Mouse (Mus musculus): ENCODE measurements at regions not wholly inside any gene's neighbourhood (a gene's known extent, or its start where the extent isn't known, plus 50 kb on each side); places are given as distances from the start of the nearest gene placed in this dataset.

DNA sequence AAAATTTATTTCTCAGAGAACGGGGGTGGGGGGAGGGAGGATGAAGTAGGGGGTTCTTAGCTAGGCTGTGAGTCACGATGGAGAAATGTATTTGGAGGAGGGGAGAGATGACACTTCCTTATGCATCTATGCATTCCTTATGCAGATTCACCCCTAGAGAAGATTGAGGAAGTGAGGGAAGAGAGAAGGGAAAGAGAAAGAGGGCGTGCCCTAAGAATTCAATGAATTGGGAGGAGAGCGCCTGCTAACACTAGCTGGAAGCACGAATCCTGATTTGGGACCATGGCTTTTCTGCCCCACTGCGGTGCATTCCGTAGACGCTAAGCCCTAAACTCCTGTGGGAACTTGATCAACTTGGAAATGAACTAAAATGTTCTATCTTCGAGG lies 56.1 kb downstream of the Foxi3 start:
- Histone ChIP-seq H3K4me3 (ENCODE audit: inconsistent target) (peak overlapping the region; percentile 7; the same call in 1 of the 2 replicates), H3K27ac (no peak overlapping the region), H3K36me3 (ENCODE audit: inconsistent target) (no peaks in the 10 kb centered on the region), H3K79me2 (ENCODE audit: inconsistent target) (no peaks in the 10 kb centered on the region)
- 14% methylated on average over 9 of the region's 9 CpGs for WGBS (ENCODE audit: missing documents)

DNA sequence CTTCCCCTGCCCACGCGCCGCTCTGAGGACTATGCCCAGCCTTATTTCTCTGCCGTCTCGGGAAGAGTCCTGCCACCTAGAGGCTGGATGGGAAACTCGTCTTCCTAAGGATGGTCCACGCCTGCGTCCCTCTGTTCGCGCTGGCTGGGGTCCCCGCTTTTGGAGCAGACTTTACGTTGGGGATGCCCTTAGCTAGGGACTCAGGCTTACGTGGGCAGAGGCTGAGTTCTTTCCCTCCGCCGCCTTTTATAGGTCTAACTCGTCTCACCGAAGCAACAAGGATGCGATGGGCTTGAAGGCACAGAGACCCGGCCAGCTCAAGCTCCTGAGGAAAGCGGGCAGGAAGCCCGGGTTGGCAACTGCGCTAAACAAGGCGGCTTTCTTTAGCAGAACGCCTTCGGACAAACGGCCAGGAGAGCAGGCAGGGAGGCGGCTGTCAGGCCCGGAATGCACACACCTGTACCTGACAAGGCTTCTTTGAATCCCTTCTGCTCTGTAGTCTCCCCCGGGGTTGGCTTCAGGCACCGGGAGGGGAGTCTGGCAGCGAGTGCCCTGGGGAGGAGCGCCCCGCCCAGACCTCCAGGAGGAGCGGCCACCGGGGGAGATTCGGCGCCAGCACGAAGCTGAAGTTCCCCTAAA lies 56.6 kb downstream of the Foxi3 start:
- Histone ChIP-seq H3K4me3 (ENCODE audit: inconsistent target) (peak overlapping the region; percentile 7; the same call in 1 of the 2 replicates), H3K36me3 (ENCODE audit: inconsistent target) (no peaks in the 10 kb centered on the region), H3K79me2 (ENCODE audit: inconsistent target) (no peaks in the 10 kb centered on the region), H3K27ac (no peak overlapping the region)
- WGBS (ENCODE audit: missing documents), result 2% methylated on average over 38 of the region's 38 CpGs

DNA sequence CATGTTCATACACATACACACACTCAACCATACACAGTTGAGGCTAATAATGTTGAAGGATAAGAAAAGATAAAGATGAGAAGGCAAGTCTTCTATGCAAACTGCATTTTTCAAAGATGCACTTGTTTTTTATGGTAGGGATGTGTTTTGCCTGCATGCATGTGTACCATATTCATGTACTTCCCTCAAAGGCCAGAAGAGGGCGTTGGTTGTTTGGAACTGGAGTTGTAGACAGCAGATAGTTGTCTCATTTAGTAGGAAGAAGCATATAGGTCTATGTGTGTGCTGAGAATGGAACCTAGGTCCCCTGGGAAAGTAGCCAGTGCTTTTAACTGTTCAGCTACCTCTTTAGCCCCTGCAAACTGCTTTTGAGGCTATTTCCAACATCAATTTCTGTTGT lies 60.1 kb downstream of the Foxi3 start:
- Histone ChIP-seq H3K36me3 (ENCODE audit: inconsistent target) (no peaks in the 10 kb centered on the region), H3K4me3 (ENCODE audit: inconsistent target) (no peak overlapping the region), H3K79me2 (ENCODE audit: inconsistent target) (no peaks in the 10 kb centered on the region), H3K27ac (no peak overlapping the region)
- WGBS (ENCODE audit: missing documents), result 18% methylated on average over 1 of the region's 1 CpGs

DNA sequence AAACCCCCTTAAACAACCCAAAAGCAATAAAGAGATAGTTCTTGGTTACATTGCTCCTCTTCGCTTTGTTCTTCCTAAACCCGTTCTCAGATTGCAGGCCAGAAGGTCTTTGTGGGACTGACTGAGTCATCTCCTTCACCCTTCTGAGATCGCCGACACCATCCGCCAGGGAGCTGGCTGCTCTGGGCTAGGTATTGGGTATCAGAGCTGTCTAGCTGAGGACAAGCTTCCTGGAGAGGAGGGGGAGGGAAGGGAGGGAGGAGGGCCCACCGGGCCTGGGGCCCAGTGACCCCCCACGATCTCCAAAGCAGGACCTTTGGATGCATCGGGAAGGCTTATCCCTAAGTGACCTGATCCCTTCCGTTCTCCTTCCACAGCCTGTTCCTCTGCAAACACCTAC lies 65.0 kb downstream of the Foxi3 start:
- no peak overlapping the region for H3K4me3 ChIP-seq (ENCODE audit: inconsistent target)
- H3K27ac ChIP-seq, result no peak overlapping the region
- 77% methylated on average over 7 of the region's 9 CpGs for WGBS (ENCODE audit: missing documents)
- H3K36me3 ChIP-seq (ENCODE audit: inconsistent target), result no peaks in the 10 kb centered on the region
- no peaks in the 10 kb centered on the region for H3K79me2 ChIP-seq (ENCODE audit: inconsistent target)

DNA sequence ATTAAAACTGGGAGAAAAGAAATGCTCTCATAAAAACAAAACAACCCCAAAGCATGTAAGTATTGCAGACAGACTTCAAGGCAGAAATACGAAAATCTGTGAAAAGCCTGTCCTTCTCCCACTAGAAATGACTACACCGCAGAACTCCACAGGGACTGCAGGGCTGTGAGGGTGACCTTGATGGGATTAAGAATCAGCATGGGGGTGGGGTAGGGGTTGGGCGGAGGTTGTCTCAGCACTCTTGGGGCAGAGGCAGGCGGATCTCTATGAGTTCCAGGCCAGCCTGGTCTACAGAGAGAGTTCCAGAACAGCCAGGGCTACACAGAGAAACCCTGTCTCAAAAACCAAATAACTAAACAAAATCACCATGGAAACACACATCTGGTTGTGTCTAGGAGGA lies 69.1 kb downstream of the Foxi3 start:
- no peaks in the 10 kb centered on the region for H3K36me3 ChIP-seq (ENCODE audit: inconsistent target)
- H3K27ac ChIP-seq, result no peak overlapping the region
- H3K79me2 ChIP-seq (ENCODE audit: inconsistent target), result no peaks in the 10 kb centered on the region
- 84% methylated on average over 4 of the region's 4 CpGs for WGBS (ENCODE audit: missing documents)
- no peak overlapping the region for H3K4me3 ChIP-seq (ENCODE audit: inconsistent target)

DNA sequence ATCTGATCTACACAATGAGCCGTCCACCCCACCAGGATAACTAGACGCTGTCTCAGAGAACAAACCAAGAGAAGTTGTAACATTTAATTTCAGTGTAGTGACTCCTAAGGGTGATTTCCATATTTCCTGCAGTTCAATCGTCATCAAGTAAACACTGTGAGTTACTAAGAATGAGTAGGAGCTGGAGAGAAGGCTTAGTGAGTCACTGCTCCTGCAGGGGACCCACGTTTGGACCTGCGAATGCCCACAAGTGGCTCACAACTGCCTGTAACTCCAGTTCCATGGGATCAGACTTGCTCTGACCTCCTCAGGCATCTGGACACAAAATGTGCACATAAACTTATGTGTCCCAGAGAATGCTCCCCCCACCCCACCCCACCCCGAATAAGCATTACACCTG lies 73.3 kb downstream of the Foxi3 start:
- Histone ChIP-seq H3K36me3 (ENCODE audit: inconsistent target) (no peaks in the 10 kb centered on the region), H3K79me2 (ENCODE audit: inconsistent target) (no peaks in the 10 kb centered on the region), H3K4me3 (ENCODE audit: inconsistent target) (no peak overlapping the region), H3K27ac (no peak overlapping the region)
- WGBS (ENCODE audit: missing documents), result 84% methylated on average over 6 of the region's 6 CpGs

DNA sequence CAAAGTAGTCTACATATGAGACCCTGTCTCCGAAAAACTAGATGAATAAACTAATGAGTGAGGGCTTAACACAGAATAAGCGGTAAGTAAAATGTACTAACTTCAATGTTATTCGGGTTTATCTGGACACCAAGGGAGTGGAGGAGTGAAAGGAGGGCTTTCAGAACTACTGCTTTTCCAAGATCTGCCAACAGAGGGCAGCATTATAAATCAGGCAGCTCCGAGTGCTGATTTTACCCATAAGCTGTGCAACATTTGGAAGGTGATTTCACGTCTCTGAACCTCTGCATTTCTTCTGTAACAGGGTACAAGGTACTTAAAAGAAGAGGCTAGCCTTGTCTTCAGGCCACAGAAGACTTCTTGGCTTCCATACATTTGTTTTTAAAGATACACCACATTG lies 74.2 kb downstream of the Foxi3 start:
- Histone ChIP-seq H3K27ac (no peak overlapping the region), H3K36me3 (ENCODE audit: inconsistent target) (no peaks in the 10 kb centered on the region), H3K4me3 (ENCODE audit: inconsistent target) (no peak overlapping the region), H3K79me2 (ENCODE audit: inconsistent target) (no peaks in the 10 kb centered on the region)
- 83% methylated on average over 5 of the region's 5 CpGs for WGBS (ENCODE audit: missing documents)

DNA sequence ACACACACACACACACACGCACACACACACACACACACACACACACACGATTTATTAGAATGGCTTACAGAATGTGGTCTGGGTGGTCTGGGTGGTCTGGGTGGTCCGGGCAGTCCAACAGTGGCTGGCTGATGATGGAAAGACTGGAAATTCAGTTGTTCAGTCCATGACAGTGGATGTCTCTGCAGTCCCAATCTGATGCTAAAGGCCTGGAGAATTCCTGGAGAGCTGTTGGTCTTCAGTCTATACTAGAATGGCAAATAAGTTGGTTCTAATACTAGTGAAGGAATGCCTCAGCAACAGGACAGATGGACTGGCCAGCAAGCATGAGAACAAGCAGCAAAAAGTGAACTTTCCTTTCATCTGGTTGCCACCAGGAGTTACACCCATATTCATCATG lies 87.9 kb downstream of the Foxi3 start:
- Histone ChIP-seq H3K79me2 (ENCODE audit: inconsistent target) (no peaks in the 10 kb centered on the region), H3K4me3 (ENCODE audit: inconsistent target) (no peak overlapping the region), H3K27ac (no peak overlapping the region), H3K36me3 (ENCODE audit: inconsistent target) (no peaks in the 10 kb centered on the region)
- 100% methylated on average over 1 of the region's 3 CpGs for WGBS (ENCODE audit: missing documents)

DNA sequence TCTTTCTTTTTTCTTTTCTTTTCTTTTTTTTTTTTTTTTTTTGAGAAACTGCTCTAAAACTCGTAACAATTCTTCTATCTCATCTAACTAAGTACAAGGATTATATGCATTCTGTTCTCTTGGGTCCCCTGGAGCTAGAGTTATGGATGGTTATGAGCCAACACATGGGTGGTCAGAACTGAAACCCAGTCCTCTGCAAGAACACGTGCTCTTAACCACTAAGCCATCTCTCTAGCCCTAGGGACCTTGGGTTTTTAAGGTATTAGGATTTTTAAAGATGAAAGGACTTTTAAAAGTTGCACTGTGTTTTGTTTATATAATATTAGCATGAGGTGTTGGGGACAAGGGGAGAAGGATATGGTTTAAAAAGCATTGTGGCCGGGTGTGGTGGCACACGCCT lies 88.9 kb downstream of the Foxi3 start:
- Histone ChIP-seq H3K4me3 (ENCODE audit: inconsistent target) (no peak overlapping the region), H3K79me2 (ENCODE audit: inconsistent target) (no peaks in the 10 kb centered on the region), H3K36me3 (ENCODE audit: inconsistent target) (no peaks in the 10 kb centered on the region), H3K27ac (no peak overlapping the region)
- 88% methylated on average over 4 of the region's 4 CpGs for WGBS (ENCODE audit: missing documents)

DNA sequence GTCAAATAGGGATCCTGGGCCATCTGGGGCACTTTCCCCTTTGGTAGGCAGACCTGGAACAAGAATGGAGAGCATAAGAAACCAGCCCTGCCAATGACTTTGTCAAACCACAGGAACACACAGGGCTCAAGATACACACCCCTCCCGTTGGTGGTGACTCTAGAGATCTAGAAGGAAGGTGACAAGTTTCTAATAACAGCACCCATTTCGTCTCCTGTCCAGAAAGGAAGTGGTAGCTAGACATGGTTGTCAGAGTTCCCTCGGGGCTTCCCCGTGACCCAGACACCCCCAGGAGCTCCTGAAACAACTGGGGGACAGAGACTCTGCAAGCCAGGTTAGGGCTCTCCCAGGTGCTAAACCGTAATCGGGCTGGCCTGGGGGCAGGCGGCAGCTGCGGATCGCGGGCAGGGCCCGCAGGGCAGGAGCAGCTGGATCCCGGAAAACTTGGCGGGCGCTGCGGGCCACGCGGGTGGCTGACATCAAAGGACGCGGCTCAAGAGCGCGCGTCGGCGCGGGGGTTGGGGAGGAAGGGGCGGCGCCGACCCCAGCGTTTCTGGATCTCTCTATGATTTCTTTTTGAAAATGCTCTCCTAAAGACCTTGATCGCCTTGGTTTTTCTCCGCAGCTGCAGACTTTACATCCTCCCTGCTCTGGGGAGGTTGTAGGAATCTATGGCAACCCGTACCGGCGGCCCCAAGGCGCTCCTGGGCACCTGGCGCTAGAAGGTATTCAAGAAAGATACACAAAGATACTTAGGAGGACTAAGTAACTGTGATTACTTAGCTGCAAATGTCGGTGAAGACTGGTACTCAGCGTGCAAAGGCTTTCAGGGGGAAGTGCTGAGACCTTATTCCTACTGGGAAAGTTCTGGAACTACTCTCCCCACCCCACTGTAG lies 92.1 kb downstream of the Foxi3 start:
- H3K79me2 ChIP-seq (ENCODE audit: inconsistent target), result no peaks in the 10 kb centered on the region
- no peaks in the 10 kb centered on the region for H3K36me3 ChIP-seq (ENCODE audit: inconsistent target)
- WGBS (ENCODE audit: missing documents), result 3% methylated on average over 38 of the region's 38 CpGs
- no peak overlapping the region for H3K27ac ChIP-seq
- no peak overlapping the region for H3K4me3 ChIP-seq (ENCODE audit: inconsistent target)

DNA sequence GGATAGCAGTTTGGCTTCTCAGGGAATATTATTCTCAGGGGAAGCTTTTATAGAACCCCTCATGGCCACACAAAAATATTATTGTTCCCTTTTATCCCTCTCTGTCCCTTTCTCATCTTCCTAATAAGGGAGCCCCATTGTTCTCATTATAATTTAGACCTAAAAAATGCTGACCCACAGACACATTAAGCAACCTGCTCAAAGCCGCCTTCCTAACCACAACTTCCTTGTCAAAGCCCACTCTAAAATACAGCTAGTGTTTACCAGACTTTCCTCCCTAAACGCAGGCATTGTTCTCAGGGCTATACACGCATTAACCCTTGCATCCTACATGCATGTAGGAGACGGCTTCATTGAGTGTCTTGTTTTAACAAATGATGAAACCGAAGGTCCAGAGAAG lies 93.9 kb downstream of the Foxi3 start:
- H3K4me3 ChIP-seq (ENCODE audit: inconsistent target), result no peak overlapping the region
- 7% methylated on average over 5 of the region's 5 CpGs for WGBS (ENCODE audit: missing documents)
- H3K27ac ChIP-seq, result no peak overlapping the region
- no peaks in the 10 kb centered on the region for H3K79me2 ChIP-seq (ENCODE audit: inconsistent target)
- no peaks in the 10 kb centered on the region for H3K36me3 ChIP-seq (ENCODE audit: inconsistent target)

DNA sequence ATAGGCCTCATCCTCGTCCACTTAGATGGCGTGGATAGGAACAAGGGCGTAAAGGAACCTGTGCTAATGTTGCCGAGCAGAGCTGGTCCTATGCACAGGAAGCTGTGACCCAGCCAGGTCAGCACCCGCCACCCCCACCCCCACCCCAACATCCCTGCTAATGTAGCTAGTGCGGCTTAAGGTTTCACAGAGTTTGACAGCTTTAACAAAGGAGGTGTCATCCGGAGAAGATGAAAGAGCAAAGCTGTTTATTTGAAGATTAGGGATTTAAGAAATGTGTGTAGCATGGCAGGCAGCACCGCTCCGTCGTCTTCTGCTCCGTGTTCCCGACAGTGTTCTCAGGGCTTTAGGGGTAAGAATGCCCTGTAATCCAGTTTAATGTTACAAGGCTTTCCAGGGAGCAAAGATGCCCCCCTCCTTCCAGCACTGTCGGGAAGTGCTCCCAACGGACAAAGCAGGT lies 93.5 kb downstream of the Thnsl2 start:
- H3K4me3 ChIP-seq (ENCODE audit: inconsistent target), result no peak overlapping the region
- no peaks in the 10 kb centered on the region for H3K79me2 ChIP-seq (ENCODE audit: inconsistent target)
- WGBS (ENCODE audit: missing documents), result 63% methylated on average over 14 of the region's 14 CpGs
- H3K27ac ChIP-seq, result no peak overlapping the region
- H3K36me3 ChIP-seq (ENCODE audit: inconsistent target), result no peaks in the 10 kb centered on the region

DNA sequence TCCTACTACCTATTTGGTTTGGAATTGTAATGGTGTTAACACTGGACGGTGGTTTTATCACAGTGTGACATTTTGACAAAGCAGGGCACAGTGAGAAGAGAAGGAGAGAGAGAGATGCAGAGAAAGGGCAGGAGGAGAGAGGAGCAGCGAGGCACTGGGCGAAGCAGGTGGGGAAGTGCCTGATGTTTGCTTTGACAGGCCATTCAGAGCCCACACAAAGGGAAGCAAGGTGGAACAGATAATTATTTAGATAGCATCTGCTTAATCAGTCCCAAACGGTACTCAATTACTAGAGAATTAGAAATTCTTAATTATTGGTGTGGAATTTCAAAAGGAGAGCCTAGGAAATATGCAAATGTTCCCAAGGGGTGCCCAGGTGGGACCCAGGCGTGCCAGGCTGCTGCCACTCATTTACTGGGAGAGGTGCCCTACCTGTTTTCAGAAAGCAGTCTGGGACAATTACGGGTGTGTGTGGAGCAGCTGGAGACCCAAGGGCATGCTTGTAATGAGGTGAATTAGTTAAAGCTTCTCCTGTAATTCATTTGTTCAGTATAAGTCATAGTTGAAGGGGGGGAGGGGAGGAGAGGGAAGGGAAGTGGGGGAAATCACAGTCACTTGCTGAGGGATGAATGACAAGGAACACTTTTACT lies 86.9 kb downstream of the Thnsl2 start:
- Histone ChIP-seq H3K27ac (no peak overlapping the region), H3K36me3 (ENCODE audit: inconsistent target) (no peaks in the 10 kb centered on the region), H3K79me2 (ENCODE audit: inconsistent target) (no peaks in the 10 kb centered on the region), H3K4me3 (ENCODE audit: inconsistent target) (no peak overlapping the region)
- WGBS (ENCODE audit: missing documents), result 84% methylated on average over 6 of the region's 6 CpGs

DNA sequence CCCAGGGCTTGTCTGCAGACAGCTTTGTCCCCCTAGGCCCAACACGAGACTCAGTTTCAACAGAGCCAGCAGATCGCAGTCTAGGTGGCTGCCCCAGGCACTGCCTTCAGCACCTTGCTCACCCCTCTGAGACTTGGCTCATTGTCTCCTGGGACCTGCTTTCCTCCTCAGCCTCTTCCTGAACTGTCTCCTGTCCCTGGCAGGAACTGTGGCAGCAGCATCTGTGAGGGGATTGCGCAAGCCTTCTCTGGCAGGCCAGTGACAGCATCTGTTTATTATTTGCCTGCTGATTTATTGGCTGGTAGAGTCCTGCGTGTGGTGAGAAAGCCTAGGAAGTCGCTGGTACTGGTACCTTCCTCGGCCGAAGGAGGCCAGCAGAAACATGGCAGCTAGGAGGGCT lies 84.1 kb downstream of the Thnsl2 start:
- WGBS (ENCODE audit: missing documents), result 19% methylated on average over 7 of the region's 7 CpGs
- Histone ChIP-seq H3K36me3 (ENCODE audit: inconsistent target) (no peaks in the 10 kb centered on the region), H3K79me2 (ENCODE audit: inconsistent target) (no peaks in the 10 kb centered on the region), H3K4me3 (ENCODE audit: inconsistent target) (no peak overlapping the region), H3K27ac (no peak overlapping the region)

DNA sequence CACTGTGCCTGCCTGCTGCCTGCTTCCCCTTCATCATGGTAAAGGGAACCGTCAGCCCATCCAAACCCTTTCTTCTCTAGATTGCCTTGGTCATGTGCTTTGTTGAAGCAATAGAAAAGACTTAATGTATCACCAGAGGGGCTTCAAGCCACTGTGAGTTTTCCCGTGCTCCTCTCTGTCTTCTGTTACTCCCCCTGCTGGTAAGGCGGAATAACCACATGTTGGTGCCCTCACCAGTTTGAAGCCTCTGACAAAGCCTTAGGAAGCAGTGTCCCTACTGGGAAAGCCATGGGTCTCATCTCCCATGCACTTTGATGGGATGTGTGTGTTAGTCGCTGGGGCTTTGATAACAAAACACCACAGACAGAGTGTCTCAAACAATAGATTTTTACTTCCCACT lies 81.3 kb downstream of the Thnsl2 start:
- WGBS (ENCODE audit: missing documents), result 86% methylated on average over 4 of the region's 4 CpGs
- no peak overlapping the region for H3K27ac ChIP-seq
- H3K4me3 ChIP-seq (ENCODE audit: inconsistent target), result no peak overlapping the region
- H3K36me3 ChIP-seq (ENCODE audit: inconsistent target), result no peaks in the 10 kb centered on the region
- no peaks in the 10 kb centered on the region for H3K79me2 ChIP-seq (ENCODE audit: inconsistent target)
